Mouse (Mus musculus) liver, embryonic 11.5 days (tissue): ENCODE data around the gene Pdlim1. TPM values are rescaled to one million over a fixed set of nuclear protein-coding genes. Genes with fewer than 3 reads are reported as not detected.

Source experiments
- ATAC-seq: fragments of 200-750 bp; cut with Nextera tagmentation; replicated peaks from 2 replicates; pipeline ENCODE4 v1.8.0; 2017; ENCODE audit warnings: moderate number of reproducible peaks, mild to moderate bottlenecking, moderate TSS enrichment, moderate library complexity; ENCODE audit not compliant: low FRiP score
- DNase-seq: peaks from one replicate; pipeline ENCODE4 v3.0.0-alpha.2; 2017; ENCODE audit warnings: low spot score
- H3K27ac ChIP-seq: fragments of 300-500 bp; sonication (generic); 2 replicates; pipeline ENCODE4 v1.5.1; 2014; ENCODE audit warnings: mild to moderate bottlenecking, low read depth, low read length, control low read depth
- H3K27me3 ChIP-seq: fragments of 300-500 bp; sonication (generic); replicated peaks from 2 replicates; pipeline ENCODE4 v1.6.1; 2014; ENCODE audit warnings: low read length, mixed read lengths; ENCODE audit not compliant: control insufficient read depth, insufficient read depth
- H3K36me3 ChIP-seq: fragments of 300-500 bp; sonication (generic); 2 replicates; pipeline ENCODE4 v1.6.1; 2014; ENCODE audit warnings: mild to moderate bottlenecking, low read length, moderate library complexity, mixed read lengths; ENCODE audit not compliant: control insufficient read depth, insufficient read depth
- H3K4me1 ChIP-seq: fragments of 300-500 bp; sonication (generic); replicated peaks from 2 replicates; pipeline ENCODE4 v1.6.1; 2014; ENCODE audit warnings: low read length, mixed read lengths; ENCODE audit not compliant: control insufficient read depth, insufficient read depth
- H3K4me2 ChIP-seq: fragments of 300-500 bp; sonication (generic); 2 replicates; pipeline ENCODE4 v1.6.1; 2014; ENCODE audit warnings: mild to moderate bottlenecking, control low read depth, moderate library complexity
- H3K4me3 ChIP-seq: fragments of 300-500 bp; sonication (generic); 2 replicates; pipeline ENCODE4 v1.5.1; 2014; ENCODE audit warnings: low read depth, low read length, control low read depth
- H3K9ac ChIP-seq: fragments of 300-500 bp; sonication (generic); 2 replicates; pipeline ENCODE4 v1.6.1; 2014; ENCODE audit warnings: low read depth, low read length, control low read depth
- H3K9me3 ChIP-seq: fragments of 300-500 bp; sonication (generic); 2 replicates; pipeline ENCODE4 v1.6.1; 2016; ENCODE audit warnings: low read length, inconsistent platforms, mixed read lengths; ENCODE audit not compliant: control insufficient read depth
- WGBS: fragments of 180-500 bp; shearing (Covaris S2); extraction: QIAGEN DNeasy Blood & Tissue Kit; methylation state at CpG from one replicate; pipeline ENCODE4 v1.1.7; 2014; 5-methylcytosine and 5-hydroxymethylcytosine counted together
- polyA plus RNA-seq: library from polyadenylated mRNA; unstranded; fragments of >200 nt; fragmentation: Nextera tagmentation; extraction: Ambion mirVana; gene quantifications from 2 replicates; pipeline ENCODE4 v1.2.1, GENCODE M21; 2014

Pdlim1 gene
- polyA plus RNA-seq = 116 and 118 TPM in 2 replicates

DNA sequence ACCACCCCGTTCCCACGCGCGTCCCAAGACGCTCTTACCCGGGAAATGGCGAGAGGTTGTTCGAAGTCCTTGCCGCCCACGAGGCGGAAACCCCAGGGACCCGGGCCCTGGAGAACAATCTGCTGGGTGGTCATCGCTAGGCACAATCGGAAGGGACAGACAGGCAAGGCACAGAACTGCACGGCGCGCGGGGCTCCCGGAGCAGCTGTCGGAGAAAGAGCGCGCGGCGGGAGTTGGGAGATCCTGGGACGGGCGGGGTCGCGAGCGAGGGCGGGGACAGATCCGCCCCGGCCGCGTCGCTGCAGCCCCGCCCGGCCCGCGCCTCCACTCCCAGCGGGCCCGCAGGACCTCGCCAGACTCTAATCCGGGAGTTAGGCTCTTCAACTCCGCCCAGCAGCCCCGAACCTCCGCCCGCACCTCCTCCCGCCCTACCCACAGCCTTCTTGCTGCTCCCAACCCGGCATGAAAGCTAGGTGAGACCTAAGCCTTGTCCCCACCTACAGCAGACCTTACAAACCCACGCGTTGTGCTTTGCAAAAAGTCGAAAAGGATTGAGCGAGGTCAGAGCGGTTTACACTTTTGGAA lies at the start of gene Pdlim1:
TSS of gene Pdlim1 (minus strand) at position 535 of the 585 bp plus-strand sequence.
- peaks cover 11% of the 10 kb centered on the region; the same call in 1 of the 2 replicates for H3K4me1 ChIP-seq
- peak within 1 kb of the TSS; percentile 65; the same call in 1 of the 2 replicates for H3K27ac ChIP-seq
- H3K4me2 ChIP-seq = peak within 1 kb of the TSS; percentile 95
- ATAC-seq (peak; percentile 92), DNase-seq (peak; percentile 79)
- no peaks in the 10 kb centered on the region for H3K36me3 ChIP-seq
- WGBS = under 1% methylated on average over 54 of the region's 54 CpGs
- peak within 1 kb of the TSS; percentile 76 for H3K4me3 ChIP-seq
- H3K9ac ChIP-seq = peak within 1 kb of the TSS; percentile 76
- 0 out of 2 replicates have a peak, but pooled peaks cover under 1% of the 10 kb centered on the region for H3K9me3 ChIP-seq
- H3K27me3 ChIP-seq = peaks cover 17% of the 10 kb centered on the region; the same call in 1 of the 2 replicates

DNA sequence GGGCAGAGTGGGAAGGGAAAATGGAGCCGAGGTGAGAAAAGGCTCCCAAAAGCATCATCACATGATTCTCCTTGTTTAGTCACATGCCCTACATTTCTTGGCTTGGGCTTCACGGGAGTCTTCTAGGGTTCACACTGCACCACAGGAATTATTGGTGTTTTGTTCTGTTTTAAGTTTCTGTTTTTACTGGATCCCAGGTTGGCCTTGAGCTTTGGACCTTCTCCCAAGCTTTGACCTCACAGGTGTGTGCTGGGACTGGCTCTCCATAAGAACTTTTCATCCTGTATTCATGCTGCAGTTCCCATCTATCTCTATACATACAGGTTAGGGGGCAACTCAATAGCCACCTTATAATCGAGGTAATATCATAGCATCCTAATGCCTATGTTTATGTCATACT lies 47.6 kb upstream of the Pdlim1 start:
- no peak overlapping the region for H3K4me3 ChIP-seq
- ATAC-seq = no peak
- H3K4me2 ChIP-seq = no peak overlapping the region
- no peak for DNase-seq
- no peak overlapping the region for H3K9ac ChIP-seq
- no peaks in the 10 kb centered on the region for H3K36me3 ChIP-seq
- WGBS = 76% methylated on average over 3 of the region's 3 CpGs
- H3K4me1 ChIP-seq = no peaks in the 10 kb centered on the region; the same call in 1 of the 2 replicates
- H3K27me3 ChIP-seq = no peaks in the 10 kb centered on the region
- H3K27ac ChIP-seq = no peak overlapping the region
- H3K9me3 ChIP-seq = no peaks in the 10 kb centered on the region

DNA sequence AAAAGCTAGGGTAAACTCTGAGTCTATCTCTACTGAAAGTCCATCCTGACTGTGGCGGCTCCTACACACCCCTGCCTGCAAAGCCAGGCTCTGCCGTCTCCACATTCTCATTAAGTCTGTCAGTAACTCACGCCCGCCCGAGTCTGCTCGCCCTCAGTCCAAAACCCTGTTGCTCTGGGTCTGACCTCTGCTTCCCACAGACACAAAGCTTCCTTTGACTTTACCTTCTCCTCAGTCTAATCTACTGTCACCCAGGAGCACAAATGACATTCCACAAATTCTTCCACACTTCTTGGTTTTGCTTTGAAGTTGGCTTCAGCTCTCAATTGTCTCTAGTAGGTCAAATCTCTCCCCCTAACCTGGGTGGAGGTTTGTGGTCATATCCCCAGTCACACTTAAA lies 46.9 kb upstream of the Pdlim1 start:
- no peak for ATAC-seq
- no peak overlapping the region for H3K4me3 ChIP-seq
- H3K9me3 ChIP-seq = no peaks in the 10 kb centered on the region
- 55% methylated on average over 6 of the region's 6 CpGs for WGBS
- no peak overlapping the region for H3K9ac ChIP-seq
- H3K4me2 ChIP-seq = no peak overlapping the region
- no peaks in the 10 kb centered on the region for H3K36me3 ChIP-seq
- no peaks in the 10 kb centered on the region for H3K27me3 ChIP-seq
- no peak overlapping the region for H3K27ac ChIP-seq
- DNase-seq = no peak
- H3K4me1 ChIP-seq = no peaks in the 10 kb centered on the region; the same call in 1 of the 2 replicates

DNA sequence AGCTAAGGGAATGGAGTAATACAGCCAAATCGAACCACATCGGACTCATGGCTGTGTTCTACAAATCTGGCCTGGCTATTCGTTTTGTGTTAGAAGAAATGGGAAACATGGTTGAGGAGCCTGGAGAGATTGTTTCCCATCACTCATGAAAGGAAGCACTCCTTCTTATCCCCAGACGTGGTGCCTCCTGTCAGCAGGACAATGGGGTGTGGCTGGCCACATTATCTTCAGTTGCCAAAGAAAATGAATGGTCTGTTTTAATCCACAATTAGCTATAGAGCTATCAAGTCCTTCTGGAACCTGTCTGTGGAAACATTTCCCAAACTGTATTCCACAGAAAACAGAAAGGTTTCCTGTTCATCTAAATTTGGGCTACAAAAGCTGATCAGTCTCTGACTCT lies 45.4 kb upstream of the Pdlim1 start:
- H3K9me3 ChIP-seq = no peaks in the 10 kb centered on the region
- no peak overlapping the region for H3K4me3 ChIP-seq
- no peaks in the 10 kb centered on the region for H3K36me3 ChIP-seq
- no peak overlapping the region for H3K9ac ChIP-seq
- 67% methylated on average over 4 of the region's 4 CpGs for WGBS
- DNase-seq (no peak), ATAC-seq (no peak; the same call in 1 of the 2 replicates)
- no peak overlapping the region for H3K4me2 ChIP-seq
- no peak overlapping the region for H3K27ac ChIP-seq
- no peaks in the 10 kb centered on the region for H3K27me3 ChIP-seq
- no peaks in the 10 kb centered on the region; the same call in 1 of the 2 replicates for H3K4me1 ChIP-seq

DNA sequence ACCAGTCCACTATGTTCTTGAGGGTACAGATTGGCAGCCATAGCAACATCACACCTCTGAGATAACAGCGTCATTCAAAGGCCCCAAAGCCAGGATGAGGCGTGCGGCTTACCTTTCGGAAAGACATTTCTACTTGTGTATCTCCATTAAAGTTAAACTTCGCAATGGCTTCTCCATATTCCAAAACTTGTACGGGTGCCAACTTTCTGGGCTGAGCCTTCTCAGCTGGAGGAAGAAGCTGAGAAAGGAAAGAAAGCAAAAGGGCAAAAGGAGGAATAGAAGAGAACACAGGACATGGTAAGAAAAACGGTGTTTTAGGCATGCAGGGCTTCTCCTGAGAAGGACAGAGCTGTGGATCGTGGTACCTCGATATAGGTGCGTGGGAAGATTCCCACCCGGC lies 42.6 kb upstream of the Pdlim1 start:
- no peak overlapping the region for H3K4me2 ChIP-seq
- no peaks in the 10 kb centered on the region for H3K9me3 ChIP-seq
- DNase-seq (no peak), ATAC-seq (no peak)
- no peaks in the 10 kb centered on the region for H3K27me3 ChIP-seq
- H3K4me1 ChIP-seq = no peaks in the 10 kb centered on the region; the same call in 1 of the 2 replicates
- WGBS = 91% methylated on average over 11 of the region's 11 CpGs
- no peak overlapping the region for H3K27ac ChIP-seq
- no peak overlapping the region for H3K9ac ChIP-seq
- H3K36me3 ChIP-seq = peaks cover 5% of the 10 kb centered on the region; the same call in 1 of the 2 replicates
- no peak overlapping the region for H3K4me3 ChIP-seq

DNA sequence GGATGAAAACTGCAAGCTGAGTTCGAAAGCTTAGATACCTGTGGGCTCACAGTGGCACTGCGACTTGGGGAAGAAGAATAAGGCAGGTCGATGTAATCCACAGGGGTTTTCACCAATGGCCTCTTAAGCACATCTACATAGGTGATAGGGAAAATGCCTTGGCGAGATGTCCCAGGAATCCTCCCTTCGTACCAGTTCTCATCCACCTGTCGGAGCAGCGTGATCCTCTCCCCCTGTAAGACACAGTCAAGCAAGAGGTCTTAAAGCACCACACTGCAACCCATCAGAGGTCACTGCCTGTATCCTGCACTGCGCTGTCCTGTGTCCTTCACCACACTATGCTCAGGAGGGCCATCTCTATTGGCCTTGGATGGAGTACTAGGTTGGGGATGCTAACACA lies 40.0 kb upstream of the Pdlim1 start:
- DNase-seq (no peak), ATAC-seq (no peak)
- H3K4me1 ChIP-seq = peaks cover 6% of the 10 kb centered on the region; the same call in 1 of the 2 replicates
- no peak overlapping the region for H3K4me3 ChIP-seq
- no peak overlapping the region for H3K4me2 ChIP-seq
- WGBS = 90% methylated on average over 8 of the region's 8 CpGs
- no peaks in the 10 kb centered on the region for H3K9me3 ChIP-seq
- peaks cover 5% of the 10 kb centered on the region; the same call in 1 of the 2 replicates for H3K36me3 ChIP-seq
- no peak overlapping the region for H3K9ac ChIP-seq
- H3K27me3 ChIP-seq = no peaks in the 10 kb centered on the region
- H3K27ac ChIP-seq = no peak overlapping the region

DNA sequence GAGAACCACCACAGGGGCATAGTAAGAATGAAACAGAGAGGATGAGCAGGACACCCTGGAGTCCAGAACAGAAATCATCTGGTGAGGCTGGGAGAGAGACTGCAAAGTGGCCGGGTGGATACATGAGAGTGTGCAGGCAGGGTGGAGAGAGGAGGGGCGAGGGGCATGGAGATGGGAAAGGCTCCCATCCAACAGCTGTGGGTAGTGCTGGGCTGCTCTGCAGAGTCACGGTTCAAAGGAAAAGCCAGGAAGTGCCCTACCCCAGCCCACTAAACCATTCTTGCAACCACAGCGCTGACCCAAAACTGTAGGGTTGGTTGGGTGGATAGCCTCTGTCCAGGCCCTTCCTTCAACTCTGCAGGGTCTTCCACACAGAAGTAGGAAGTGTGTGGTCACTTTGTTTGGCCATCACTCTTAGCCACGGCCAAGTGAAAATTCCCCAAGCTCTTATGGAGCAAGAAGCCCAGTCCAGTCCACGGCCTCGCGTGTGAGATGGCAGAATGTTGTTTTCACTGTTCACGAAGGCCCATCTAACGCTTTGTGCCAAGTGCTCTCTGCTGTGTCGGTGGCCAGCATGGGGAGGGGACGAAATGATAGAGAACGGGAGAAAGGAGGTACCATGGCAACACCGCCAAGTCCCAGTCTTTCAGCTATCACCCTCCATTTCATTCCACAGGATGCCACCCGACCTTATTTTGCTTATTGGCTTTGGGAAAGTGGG lies 38.9 kb upstream of the Pdlim1 start:
- no peaks in the 10 kb centered on the region for H3K9me3 ChIP-seq
- DNase-seq = no peak
- H3K9ac ChIP-seq = no peak overlapping the region
- no peak for ATAC-seq
- H3K36me3 ChIP-seq = peaks cover 5% of the 10 kb centered on the region; the same call in 1 of the 2 replicates
- no peaks in the 10 kb centered on the region for H3K27me3 ChIP-seq
- H3K4me2 ChIP-seq = no peak overlapping the region
- 80% methylated on average over 15 of the region's 15 CpGs for WGBS
- H3K27ac ChIP-seq = no peak overlapping the region
- no peak overlapping the region for H3K4me3 ChIP-seq
- H3K4me1 ChIP-seq = peaks cover 6% of the 10 kb centered on the region; the same call in 1 of the 2 replicates

DNA sequence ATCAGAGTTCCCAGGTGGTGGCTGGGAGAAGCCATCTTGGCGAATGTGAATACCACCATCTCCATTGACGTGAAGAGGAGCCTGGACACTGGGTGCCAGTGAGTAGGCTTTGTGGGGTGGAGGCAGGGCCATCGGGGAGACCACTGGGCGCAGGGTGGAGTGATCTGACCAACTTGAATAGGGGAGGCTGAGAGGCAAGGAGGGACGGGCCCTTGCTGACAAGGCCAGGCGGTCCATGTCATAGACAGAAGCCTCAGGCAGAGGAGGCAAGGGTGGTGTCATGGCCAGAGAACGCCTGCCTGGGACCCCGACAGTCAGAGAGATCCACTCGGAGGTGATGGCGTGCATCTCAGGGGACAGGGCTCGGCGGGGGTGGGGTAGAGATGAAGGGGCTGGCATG lies 38.3 kb upstream of the Pdlim1 start:
- H3K27me3 ChIP-seq = no peaks in the 10 kb centered on the region
- H3K4me1 ChIP-seq = peaks cover 6% of the 10 kb centered on the region; the same call in 1 of the 2 replicates
- WGBS = 90% methylated on average over 12 of the region's 12 CpGs
- no peak for DNase-seq
- ATAC-seq = no peak
- no peaks in the 10 kb centered on the region for H3K9me3 ChIP-seq
- H3K4me3 ChIP-seq = no peak overlapping the region
- H3K9ac ChIP-seq = no peak overlapping the region
- no peak overlapping the region for H3K27ac ChIP-seq
- H3K4me2 ChIP-seq = no peak overlapping the region
- peaks cover 5% of the 10 kb centered on the region; the same call in 1 of the 2 replicates for H3K36me3 ChIP-seq
